Mouse (Mus musculus) brain, embryonic 14.5 days (tissue): ENCODE measurements at regions not wholly inside any gene's neighbourhood (a gene's known extent, or its start where the extent isn't known, plus 50 kb on each side); places are given as distances from the start of the nearest gene placed in this dataset.
A peak's percentile ranks its signal among the peaks of the same experiment; 100 is the strongest.

Experiments
- DNase-seq: peaks from one replicate; pipeline ENCODE4 v3.0.0-alpha.2; 2011; ENCODE audit warnings: low read depth
- CTCF ChIP-seq: fragments of 200-500 bp; IDR thresholded peaks from 2 replicates; pipeline ENCODE4 v1.5.1; 2012; ENCODE audit warnings: inconsistent platforms, mild to moderate bottlenecking, moderate library complexity, borderline replicate concordance; ENCODE audit not compliant: insufficient read depth, insufficient read length; ENCODE audit errors: extremely low read depth
- POLR2A ChIP-seq: fragments of 200-500 bp; IDR thresholded peaks from 2 replicates; pipeline ENCODE4 v1.6.1; 2012; ENCODE audit warnings: mild to moderate bottlenecking, inconsistent platforms, borderline replicate concordance; ENCODE audit not compliant: poor library complexity, insufficient read depth, insufficient read length, severe bottlenecking; ENCODE audit errors: extremely low read depth

DNA sequence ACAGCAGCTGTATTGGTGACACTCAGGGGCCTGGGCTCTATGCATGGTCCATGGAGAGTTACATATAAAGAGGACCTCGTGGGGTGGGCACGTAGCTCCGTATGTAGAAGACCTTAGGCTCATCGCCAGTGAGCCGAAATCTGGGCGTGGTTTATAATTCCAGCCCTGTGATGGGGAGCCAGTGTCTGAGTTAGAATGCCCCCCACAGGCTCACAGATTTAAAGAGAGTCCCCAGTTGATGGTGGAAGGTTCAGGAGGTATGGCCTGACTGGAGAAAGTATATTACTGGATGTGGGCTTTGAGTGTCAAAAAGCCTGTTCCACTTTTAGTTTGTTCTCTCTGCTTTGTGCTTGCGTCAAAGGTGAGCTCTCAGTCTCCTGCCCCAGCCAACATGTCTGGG, 54.8 kb downstream of the 1700122O11Rik start:
- DNase-seq = no peak
- TF ChIP-seq CTCF (no peak), POLR2A (no peak)

DNA sequence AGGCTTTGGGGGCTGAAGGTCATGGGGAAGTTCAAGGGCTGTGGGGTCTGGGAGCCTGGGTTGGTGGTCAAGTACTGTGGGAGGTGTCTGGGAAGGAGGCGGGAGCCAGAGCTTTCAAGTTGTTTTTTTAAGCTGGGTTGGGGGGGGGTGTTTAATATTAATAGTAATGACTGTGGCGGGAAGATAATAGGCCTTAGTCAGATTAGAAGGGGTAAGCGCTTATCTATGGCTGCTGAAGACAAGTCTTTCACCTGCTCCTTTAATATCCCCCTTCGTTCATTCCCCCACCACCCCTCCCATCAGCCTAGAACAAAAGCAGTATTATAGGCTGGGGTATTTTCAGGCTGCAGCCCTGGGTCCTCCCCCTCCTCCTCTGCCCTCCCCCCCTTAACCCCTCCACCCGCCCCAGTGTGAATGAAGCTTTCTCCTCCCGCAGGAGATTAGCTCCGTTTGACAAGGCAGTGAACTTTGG, 56.5 kb downstream of the 1700122O11Rik start:
- TF ChIP-seq CTCF (no peak), POLR2A (no peak)
- DNase-seq = peak; percentile 87

DNA sequence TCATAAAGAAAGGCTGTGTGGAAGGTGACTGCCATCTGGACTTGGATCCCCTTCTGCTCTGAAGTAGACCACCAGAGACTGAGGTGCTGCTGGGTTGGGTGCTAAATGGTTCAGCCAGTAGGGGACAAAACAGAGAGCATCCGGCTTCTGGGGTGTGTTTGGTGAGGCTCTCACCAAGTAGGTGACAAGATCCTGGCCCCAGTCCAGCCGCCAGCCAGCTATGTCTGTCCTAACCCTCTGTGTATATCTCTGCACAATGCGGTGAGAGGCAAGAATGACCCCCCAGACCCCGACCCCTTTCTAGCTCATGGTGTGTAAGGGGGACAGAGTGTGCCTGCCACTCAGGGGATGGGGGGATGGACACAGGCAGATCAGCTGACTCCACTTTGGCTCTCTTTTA, 54.8 kb upstream of the Foxp4 start:
- peak; percentile 44 for DNase-seq
- TF ChIP-seq POLR2A (no peak), CTCF (no peak)

DNA sequence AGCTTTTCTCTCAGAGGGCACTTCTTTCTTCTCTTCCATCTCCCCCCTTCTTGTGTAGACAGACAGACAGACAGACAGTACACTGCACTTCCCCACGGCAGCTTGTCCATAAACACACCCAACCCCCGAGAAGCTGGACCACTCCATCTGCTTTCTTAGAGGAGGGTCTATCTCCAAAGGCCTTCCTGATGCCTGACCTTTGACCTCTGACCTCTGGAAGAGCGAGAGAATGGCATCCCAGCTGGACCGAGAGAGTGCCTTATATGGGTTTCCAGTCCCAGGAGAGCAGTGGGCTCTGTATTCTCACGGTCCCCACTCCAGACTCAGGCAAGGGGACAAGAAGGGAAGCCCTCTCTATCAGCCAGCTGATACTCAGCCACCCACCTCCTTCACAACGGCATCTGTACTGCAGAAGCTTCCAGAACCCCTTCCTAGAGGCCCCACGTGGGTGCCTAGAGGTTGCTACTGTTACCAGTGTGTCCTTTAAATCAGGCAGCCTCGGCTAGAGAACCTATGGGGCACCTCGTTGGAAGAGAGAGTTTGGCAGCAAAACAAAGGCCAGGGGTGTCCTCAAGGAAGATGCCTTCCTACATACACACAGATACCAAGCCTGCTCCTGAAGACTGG, 54.1 kb upstream of the Foxp4 start:
- TF ChIP-seq POLR2A = no peak
- no peak for TF ChIP-seq CTCF
- DNase-seq = no peak

DNA sequence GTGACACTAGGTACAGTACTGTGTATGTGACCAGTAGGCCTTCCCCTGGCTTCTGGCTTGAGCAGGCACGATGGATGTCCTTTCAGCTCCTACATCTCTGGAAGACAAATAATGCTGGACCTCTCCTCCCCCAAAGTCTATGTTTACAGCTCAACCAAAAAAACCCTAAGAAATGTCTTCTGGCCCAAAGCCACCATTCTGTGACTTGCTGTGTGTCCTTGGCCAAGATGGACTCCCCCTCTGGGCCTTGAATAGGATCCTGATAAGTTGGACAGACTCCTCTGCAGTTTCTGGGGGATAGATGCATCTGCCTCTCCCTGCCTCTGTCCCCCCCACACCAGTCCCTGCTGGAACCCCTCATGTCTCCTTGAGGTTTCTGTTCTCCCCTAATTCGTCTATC, 53.6 kb upstream of the Foxp4 start:
- DNase-seq = no peak
- TF ChIP-seq CTCF (no peak), POLR2A (no peak)

DNA sequence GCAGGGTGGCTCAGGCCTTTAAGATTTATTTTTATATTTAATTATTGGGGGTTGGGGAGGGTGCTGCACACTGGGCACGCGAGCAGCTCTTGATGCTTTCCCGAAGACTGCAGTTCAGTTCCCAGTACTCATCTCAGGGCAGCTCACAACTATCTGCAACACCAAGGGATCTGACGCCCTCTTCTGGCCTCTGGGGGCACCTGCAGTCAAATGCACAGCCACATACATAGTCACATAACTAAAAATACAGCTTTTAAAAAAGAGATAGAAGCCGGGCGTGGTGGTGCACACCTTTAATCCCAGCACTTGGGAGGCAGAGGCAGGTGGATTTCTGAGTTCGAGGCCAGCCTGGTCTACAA, 52.5 kb upstream of the Foxp4 start:
- TF ChIP-seq POLR2A (no peak), CTCF (peak; percentile 32; the same call in 1 of the 2 replicates)

DNA sequence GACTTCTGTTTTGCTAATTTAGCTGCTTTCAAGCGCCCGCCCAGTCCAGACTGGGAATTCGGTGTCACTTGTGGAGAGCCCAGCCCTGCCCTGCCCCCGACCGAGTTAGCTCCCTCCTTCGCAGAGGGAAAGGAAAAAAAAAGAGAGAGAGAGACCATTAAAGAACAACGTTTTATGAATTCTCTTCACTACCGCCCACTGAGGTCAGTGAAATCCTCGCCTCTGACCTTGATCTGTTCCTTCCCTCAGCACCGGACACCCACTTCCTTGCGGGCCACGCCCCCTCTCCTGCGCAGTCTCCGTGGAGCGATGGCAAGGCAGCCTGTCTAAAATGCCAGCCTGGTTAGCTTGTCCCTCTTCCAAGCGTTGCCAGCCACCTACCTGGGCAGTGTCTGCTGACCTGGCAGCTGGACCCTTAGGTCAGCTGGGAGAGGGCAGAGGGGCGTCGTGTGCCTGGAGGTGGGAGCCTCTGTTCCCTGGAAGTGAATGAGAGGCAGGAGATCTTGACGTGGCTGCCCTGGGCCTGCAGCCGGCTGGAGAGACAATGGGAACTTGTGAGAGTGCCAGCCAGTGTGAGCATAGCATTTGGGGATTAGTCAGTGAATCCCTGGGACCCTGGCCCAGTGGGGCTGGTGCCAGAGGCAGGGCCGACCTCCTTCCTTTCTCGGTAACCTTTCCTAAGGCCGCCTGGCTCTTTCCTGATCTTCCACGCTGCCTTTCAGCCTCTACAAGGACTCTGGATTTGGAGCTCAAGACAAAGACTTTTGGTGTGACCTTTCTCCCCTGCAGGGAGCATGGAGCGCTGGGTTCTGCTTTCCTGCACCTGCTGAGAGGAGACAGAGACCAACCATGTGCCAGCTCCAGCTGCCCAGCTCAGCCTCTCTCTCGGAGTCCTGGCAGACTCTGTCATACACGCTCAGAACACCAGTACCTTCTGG, 51.9 kb upstream of the Foxp4 start:
- DNase-seq = peak; percentile 92
- TF ChIP-seq POLR2A = no peak

More for the DNA sequence above, 52.5 kb upstream of the Foxp4 start:
- no peak for DNase-seq

DNA sequence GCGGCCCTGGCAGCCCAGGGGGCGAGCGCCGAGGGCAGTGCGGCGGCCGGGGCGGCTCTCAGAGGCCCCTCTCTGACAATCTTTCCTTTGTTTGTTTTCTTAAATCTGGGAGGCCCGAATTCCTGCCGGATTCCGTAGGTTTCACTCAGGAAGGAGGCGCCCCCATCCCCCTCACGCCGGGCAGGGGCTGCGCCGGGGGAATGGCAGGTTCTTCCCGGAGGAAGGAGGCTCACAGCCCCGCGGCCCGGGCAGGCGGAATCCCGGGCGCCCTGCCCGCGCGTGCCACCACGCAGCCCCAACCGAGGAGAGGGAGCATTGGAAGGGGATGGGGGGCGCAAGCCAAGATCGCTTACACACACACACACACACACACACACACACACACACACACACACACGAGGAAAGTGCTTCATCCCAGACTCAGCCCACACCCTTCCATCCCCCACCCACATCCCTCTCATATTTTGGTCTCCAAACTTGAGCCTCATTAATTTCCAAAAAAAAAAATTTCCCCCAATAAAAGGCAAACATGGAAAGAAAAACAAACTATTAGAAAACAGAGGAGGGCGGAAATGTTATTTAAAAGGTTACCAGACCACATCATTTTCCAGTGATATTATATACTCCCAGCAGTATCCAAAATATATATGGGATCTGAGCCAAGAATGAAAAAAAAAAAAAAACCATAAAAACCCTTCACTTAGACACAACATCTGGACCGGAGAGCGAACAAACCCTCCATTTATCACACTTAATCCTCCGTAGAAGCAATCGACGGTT, 51.0 kb upstream of the Foxp4 start:
- DNase-seq = peak; percentile 78
- TF ChIP-seq POLR2A = 0 out of 2 replicates have a peak, but pooled peaks have one; percentile 7
- TF ChIP-seq CTCF = no peak

DNA sequence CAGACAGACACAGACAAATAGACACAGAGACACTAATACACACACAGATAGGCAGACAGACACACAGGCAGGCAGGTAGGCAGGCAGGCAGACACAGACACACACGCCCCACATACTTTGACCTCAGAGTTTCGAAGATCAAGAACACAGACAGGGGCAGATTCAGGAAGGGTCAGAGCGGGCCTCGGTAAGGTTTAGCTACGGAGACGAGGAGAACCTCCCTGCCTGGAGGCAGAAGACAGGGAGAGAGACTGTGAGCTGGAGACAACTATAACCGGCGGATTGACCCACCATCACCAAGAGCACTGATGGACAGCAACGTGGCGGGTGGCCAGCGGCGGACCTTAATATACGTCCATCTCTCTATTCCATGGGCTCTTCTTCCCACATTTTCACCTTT, 50.1 kb upstream of the Foxp4 start:
- DNase-seq = no peak
- TF ChIP-seq POLR2A = no peak
- no peak for TF ChIP-seq CTCF
